Mouse (Mus musculus): Measurements from ENCODE around the gene Pnpla7. TPM values are rescaled to one million over a fixed set of nuclear protein-coding genes. Genes with fewer than 3 reads are reported as not detected.

Pnpla7 gene
- polyA plus RNA-seq, 1 experiment from 2014 or later: 8.1 TPM

- WGBS (ENCODE audit: insufficient replicate concordance): 75% methylated on average over 4 of the region's 4 CpGs
- no peak overlapping the region for H3K4me3 ChIP-seq (ENCODE audit: low read depth, low read length)
- no peak overlapping the region for H3K27ac ChIP-seq (ENCODE audit: low read depth, low read length)
- H3K36me3 ChIP-seq (ENCODE audit: control insufficient read depth, insufficient read depth, low read length): no peaks in the 10 kb centered on the region
- no peak overlapping the region for H3K4me2 ChIP-seq
- H3K9ac ChIP-seq (ENCODE audit: low read depth, low read length): no peak overlapping the region
- no peak for ATAC-seq (replicated peaks; ENCODE audit: insufficient number of reproducible peaks, low FRiP score, low TSS enrichment)
- H3K27me3 ChIP-seq (ENCODE audit: control insufficient read depth, insufficient read depth, low read length): no peaks in the 10 kb centered on the region
- no peaks in the 10 kb centered on the region for H3K9me3 ChIP-seq (replicated peaks; ENCODE audit: control insufficient read depth, low read length)
- no peaks in the 10 kb centered on the region for H3K4me1 ChIP-seq (ENCODE audit: control insufficient read depth, insufficient read depth, low read length)
Observed at GRCm38 (mm10) chr2:25069537-25069936, 93.7 kb downstream of the Pnpla7 start.

GRCm38 (mm10) chr2:25072398-25072797 lies 96.6 kb downstream of the Pnpla7 start:
- Histone ChIP-seq H3K9me3 (replicated peaks; ENCODE audit: control insufficient read depth, low read length) (no peaks in the 10 kb centered on the region), H3K36me3 (ENCODE audit: control insufficient read depth, insufficient read depth, low read length) (no peaks in the 10 kb centered on the region), H3K27ac (ENCODE audit: low read depth, low read length) (no peak overlapping the region), H3K9ac (ENCODE audit: low read depth, low read length) (no peak overlapping the region), H3K4me3 (ENCODE audit: low read depth, low read length) (no peak overlapping the region), H3K4me2 (no peak overlapping the region), H3K4me1 (ENCODE audit: control insufficient read depth, insufficient read depth, low read length) (no peaks in the 10 kb centered on the region), H3K27me3 (ENCODE audit: control insufficient read depth, insufficient read depth, low read length) (no peaks in the 10 kb centered on the region)
- no peak for ATAC-seq (replicated peaks; ENCODE audit: insufficient number of reproducible peaks, low FRiP score, low TSS enrichment)
- 90% methylated on average over 4 of the region's 4 CpGs for WGBS (ENCODE audit: insufficient replicate concordance)

- Histone ChIP-seq H3K9me3 (replicated peaks; ENCODE audit: control insufficient read depth, low read length) (no peaks in the 10 kb centered on the region), H3K36me3 (ENCODE audit: control insufficient read depth, insufficient read depth, low read length) (no peaks in the 10 kb centered on the region), H3K9ac (ENCODE audit: low read depth, low read length) (no peak overlapping the region), H3K27ac (ENCODE audit: low read depth, low read length) (no peak overlapping the region), H3K4me2 (no peak overlapping the region), H3K4me1 (ENCODE audit: control insufficient read depth, insufficient read depth, low read length) (no peaks in the 10 kb centered on the region), H3K4me3 (ENCODE audit: low read depth, low read length) (no peak overlapping the region), H3K27me3 (ENCODE audit: control insufficient read depth, insufficient read depth, low read length) (no peaks in the 10 kb centered on the region)
- 72% methylated on average over 4 of the region's 4 CpGs for WGBS (ENCODE audit: insufficient replicate concordance)
- ATAC-seq (replicated peaks; ENCODE audit: insufficient number of reproducible peaks, low FRiP score, low TSS enrichment): no peak
Observed at GRCm38 (mm10) chr2:25075506-25075905, 99.7 kb downstream of the Pnpla7 start.

- H3K27me3 ChIP-seq (ENCODE audit: control insufficient read depth, insufficient read depth, low read length): peaks cover 10% of the 10 kb centered on the region
- no peak overlapping the region for H3K4me3 ChIP-seq (ENCODE audit: low read depth, low read length)
- 54% methylated on average over 1 of the region's 1 CpGs for WGBS (ENCODE audit: insufficient replicate concordance)
- H3K36me3 ChIP-seq (ENCODE audit: control insufficient read depth, insufficient read depth, low read length): no peaks in the 10 kb centered on the region
- H3K9me3 ChIP-seq (replicated peaks; ENCODE audit: control insufficient read depth, low read length): no peaks in the 10 kb centered on the region
- no peaks in the 10 kb centered on the region for H3K4me1 ChIP-seq (ENCODE audit: control insufficient read depth, insufficient read depth, low read length)
- H3K9ac ChIP-seq (ENCODE audit: low read depth, low read length): no peak overlapping the region
- H3K27ac ChIP-seq (ENCODE audit: low read depth, low read length): no peak overlapping the region
- no peak for ATAC-seq (replicated peaks; ENCODE audit: insufficient number of reproducible peaks, low FRiP score, low TSS enrichment)
- H3K4me2 ChIP-seq: no peak overlapping the region
Observed at GRCm38 (mm10) chr2:25078967-25079366, 103.1 kb downstream of the Pnpla7 start.

- Histone ChIP-seq H3K27ac (ENCODE audit: low read depth, low read length) (no peak within 1 kb of the TSS), H3K4me3 (ENCODE audit: low read depth, low read length) (no peak within 1 kb of the TSS), H3K27me3 (ENCODE audit: control insufficient read depth, insufficient read depth, low read length) (peaks cover 11% of the 10 kb centered on the region), H3K4me1 (ENCODE audit: control insufficient read depth, insufficient read depth, low read length) (no peaks in the 10 kb centered on the region), H3K9ac (ENCODE audit: low read depth, low read length) (no peak within 1 kb of the TSS), H3K9me3 (replicated peaks; ENCODE audit: control insufficient read depth, low read length) (no peaks in the 10 kb centered on the region), H3K4me2 (no peak within 1 kb of the TSS), H3K36me3 (ENCODE audit: control insufficient read depth, insufficient read depth, low read length) (no peaks in the 10 kb centered on the region)
- no peak for ATAC-seq (replicated peaks; ENCODE audit: insufficient number of reproducible peaks, low FRiP score, low TSS enrichment)
- WGBS (ENCODE audit: insufficient replicate concordance): 53% methylated on average over 5 of the region's 5 CpGs
Observed at GRCm38 (mm10) chr2:25080076-25080475, 104.2 kb downstream of the Pnpla7 start, which contains the start of gene Entpd8. TSS of gene Entpd8 (plus strand) at chr2:25080304.

GRCm38 (mm10) chr2:25083697-25084096 lies 107.9 kb downstream of the Pnpla7 start:
- no peak overlapping the region for H3K27ac ChIP-seq (ENCODE audit: low read depth, low read length)
- no peak overlapping the region for H3K4me3 ChIP-seq (ENCODE audit: low read depth, low read length)
- H3K4me1 ChIP-seq (ENCODE audit: control insufficient read depth, insufficient read depth, low read length): no peaks in the 10 kb centered on the region
- WGBS (ENCODE audit: insufficient replicate concordance): 82% methylated on average over 4 of the region's 4 CpGs
- H3K27me3 ChIP-seq (ENCODE audit: control insufficient read depth, insufficient read depth, low read length): peaks cover 11% of the 10 kb centered on the region
- ATAC-seq (replicated peaks; ENCODE audit: insufficient number of reproducible peaks, low FRiP score, low TSS enrichment): no peak
- H3K9ac ChIP-seq (ENCODE audit: low read depth, low read length): no peak overlapping the region
- no peaks in the 10 kb centered on the region for H3K36me3 ChIP-seq (ENCODE audit: control insufficient read depth, insufficient read depth, low read length)
- H3K9me3 ChIP-seq (replicated peaks; ENCODE audit: control insufficient read depth, low read length): no peaks in the 10 kb centered on the region
- H3K4me2 ChIP-seq: no peak overlapping the region

- 77% methylated on average over 5 of the region's 5 CpGs for WGBS (ENCODE audit: insufficient replicate concordance)
- H3K4me1 ChIP-seq (ENCODE audit: control insufficient read depth, insufficient read depth, low read length): no peaks in the 10 kb centered on the region
- no peak overlapping the region for H3K27ac ChIP-seq (ENCODE audit: low read depth, low read length)
- peaks cover 11% of the 10 kb centered on the region for H3K27me3 ChIP-seq (ENCODE audit: control insufficient read depth, insufficient read depth, low read length)
- no peaks in the 10 kb centered on the region for H3K36me3 ChIP-seq (ENCODE audit: control insufficient read depth, insufficient read depth, low read length)
- H3K9me3 ChIP-seq (replicated peaks; ENCODE audit: control insufficient read depth, low read length): no peaks in the 10 kb centered on the region
- no peak overlapping the region for H3K9ac ChIP-seq (ENCODE audit: low read depth, low read length)
- no peak for ATAC-seq (replicated peaks; ENCODE audit: insufficient number of reproducible peaks, low FRiP score, low TSS enrichment)
- no peak overlapping the region for H3K4me3 ChIP-seq (ENCODE audit: low read depth, low read length)
- H3K4me2 ChIP-seq: no peak overlapping the region
Observed at GRCm38 (mm10) chr2:25085571-25085970, 109.7 kb downstream of the Pnpla7 start.

GRCm38 (mm10) chr2:25087842-25088241 lies 112.0 kb downstream of the Pnpla7 start:
- 91% methylated on average over 2 of the region's 2 CpGs for WGBS (ENCODE audit: insufficient replicate concordance)

GRCm38 (mm10) chr2:25088636-25089035 lies 112.8 kb downstream of the Pnpla7 start:
- no peak overlapping the region for H3K9ac ChIP-seq (ENCODE audit: low read depth, low read length)
- H3K4me1 ChIP-seq (ENCODE audit: control insufficient read depth, insufficient read depth, low read length): no peaks in the 10 kb centered on the region
- 67% methylated on average over 3 of the region's 3 CpGs for WGBS (ENCODE audit: insufficient replicate concordance)
- no peak overlapping the region for H3K4me2 ChIP-seq
- H3K4me3 ChIP-seq (ENCODE audit: low read depth, low read length): no peak overlapping the region
- H3K27me3 ChIP-seq (ENCODE audit: control insufficient read depth, insufficient read depth, low read length): peaks cover 10% of the 10 kb centered on the region; the same call in 1 of the 2 replicates
- no peaks in the 10 kb centered on the region for H3K36me3 ChIP-seq (ENCODE audit: control insufficient read depth, insufficient read depth, low read length)
- H3K9me3 ChIP-seq (replicated peaks; ENCODE audit: control insufficient read depth, low read length): no peaks in the 10 kb centered on the region
- no peak for ATAC-seq (replicated peaks; ENCODE audit: insufficient number of reproducible peaks, low FRiP score, low TSS enrichment)
- H3K27ac ChIP-seq (ENCODE audit: low read depth, low read length): no peak overlapping the region

More at GRCm38 (mm10) chr2:25087842-25088241, 112.0 kb downstream of the Pnpla7 start:
- ATAC-seq (replicated peaks; ENCODE audit: insufficient number of reproducible peaks, low FRiP score, low TSS enrichment): no peak
- Histone ChIP-seq H3K9ac (ENCODE audit: low read depth, low read length) (no peak overlapping the region), H3K4me3 (ENCODE audit: low read depth, low read length) (no peak overlapping the region), H3K27me3 (ENCODE audit: control insufficient read depth, insufficient read depth, low read length) (peaks cover 10% of the 10 kb centered on the region; the same call in 1 of the 2 replicates), H3K4me1 (ENCODE audit: control insufficient read depth, insufficient read depth, low read length) (no peaks in the 10 kb centered on the region), H3K27ac (ENCODE audit: low read depth, low read length) (no peak overlapping the region), H3K4me2 (no peak overlapping the region), H3K36me3 (ENCODE audit: control insufficient read depth, insufficient read depth, low read length) (no peaks in the 10 kb centered on the region), H3K9me3 (replicated peaks; ENCODE audit: control insufficient read depth, low read length) (no peaks in the 10 kb centered on the region)
